Mouse (Mus musculus): ENCODE measurements at regions not wholly inside any gene's neighbourhood (a gene's known extent, or its start where the extent isn't known, plus 50 kb on each side); places are given as distances from the start of the nearest gene placed in this dataset.

DNA sequence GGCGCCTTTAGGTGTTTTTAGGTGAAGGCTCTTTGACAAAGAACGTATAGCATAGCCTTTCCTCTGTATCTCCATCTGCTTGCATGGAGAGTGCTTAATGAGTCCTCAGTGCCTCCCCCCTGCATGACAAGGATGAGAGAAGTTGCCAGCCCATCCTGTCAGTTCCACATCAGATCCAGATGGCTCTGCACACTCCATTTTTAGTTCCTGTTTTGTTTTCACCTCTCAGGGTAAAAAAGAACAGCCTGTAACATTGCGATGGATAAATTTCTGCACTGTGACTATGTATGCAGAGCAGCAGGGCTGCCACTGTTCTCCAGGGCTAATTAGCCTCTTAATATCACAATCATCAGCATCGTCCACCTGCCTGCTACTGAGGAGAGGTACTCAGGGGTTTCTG, 198.8 kb upstream of the Dlgap1 start:
- TF ChIP-seq EP300 (IDR thresholded peaks at IDR 0.05; ENCODE audit: low read depth) (no peak), CTCF (IDR thresholded peaks at IDR 0.05; ENCODE audit: low read depth) (no peak)
